Mouse (Mus musculus) kidney, adult 2 months (tissue): ENCODE results near the gene Mthfsd. TPM values are rescaled to one million over a fixed set of nuclear protein-coding genes. Genes with fewer than 3 reads are reported as not detected.
A peak's percentile ranks its signal among the peaks of the same experiment; 100 is the strongest.

Experiments used
- DNase-seq: peaks from one replicate; pipeline ENCODE4 v3.0.0; 2021
- H3K27ac ChIP-seq: fragments of 200-500 bp; 2 replicates; pipeline ENCODE4 v1.5.1; 2012; ENCODE audit warnings: low read depth, low read length, control low read depth, inconsistent platforms; ENCODE audit not compliant: insufficient read depth
- H3K27me3 ChIP-seq: fragments of 200-500 bp; replicated peaks from 2 replicates; pipeline ENCODE4 v1.6.1; 2012; ENCODE audit warnings: mild to moderate bottlenecking, moderate library complexity, low read length, inconsistent platforms; ENCODE audit not compliant: control insufficient read depth, insufficient read depth
- H3K36me3 ChIP-seq: fragments of 200-500 bp; 2 replicates; pipeline ENCODE4 v1.6.1; 2012; ENCODE audit warnings: mild to moderate bottlenecking, moderate library complexity, low read length, inconsistent platforms; ENCODE audit not compliant: control insufficient read depth, insufficient read depth
- H3K4me1 ChIP-seq: fragments of 200-500 bp; 2 replicates; pipeline ENCODE4 v1.6.1; 2011; ENCODE audit warnings: low read length; ENCODE audit not compliant: control insufficient read depth, insufficient read depth
- H3K4me3 ChIP-seq: fragments of 200-500 bp; 2 replicates; pipeline ENCODE4 v1.5.1; 2011; ENCODE audit warnings: mild to moderate bottlenecking, low read depth, low read length, control low read depth; ENCODE audit not compliant: insufficient read depth
- CTCF ChIP-seq: fragments of 200-500 bp; conservative IDR thresholded peaks from 2 replicates; pipeline ENCODE4 v1.5.1; 2011; ENCODE audit warnings: low read depth, mild to moderate bottlenecking, control low read depth, low read length, moderate library complexity, mixed read lengths; ENCODE audit not compliant: insufficient read depth, insufficient read length
- POLR2A ChIP-seq: fragments of 200-500 bp; IDR thresholded peaks from one replicate; pipeline ENCODE4 v1.6.1; 2011; ENCODE audit warnings: low read depth, low read length, control low read depth
- WGBS: fragments of 180-500 bp; shearing (Covaris S2); methylation state at CpG from one replicate; pipeline ENCODE4 v1.1.7; 2018; 5-methylcytosine and 5-hydroxymethylcytosine counted together
- polyA plus RNA-seq: library from polyadenylated mRNA; depleted of rRNA; stranded (reverse); fragments of >200 nt; gene quantifications from 2 replicates; pipeline ENCODE4 v1.2.3, GENCODE M21; 2012

Mthfsd gene
- polyA plus RNA-seq, 1 experiment, result 44.3 TPM

DNA sequence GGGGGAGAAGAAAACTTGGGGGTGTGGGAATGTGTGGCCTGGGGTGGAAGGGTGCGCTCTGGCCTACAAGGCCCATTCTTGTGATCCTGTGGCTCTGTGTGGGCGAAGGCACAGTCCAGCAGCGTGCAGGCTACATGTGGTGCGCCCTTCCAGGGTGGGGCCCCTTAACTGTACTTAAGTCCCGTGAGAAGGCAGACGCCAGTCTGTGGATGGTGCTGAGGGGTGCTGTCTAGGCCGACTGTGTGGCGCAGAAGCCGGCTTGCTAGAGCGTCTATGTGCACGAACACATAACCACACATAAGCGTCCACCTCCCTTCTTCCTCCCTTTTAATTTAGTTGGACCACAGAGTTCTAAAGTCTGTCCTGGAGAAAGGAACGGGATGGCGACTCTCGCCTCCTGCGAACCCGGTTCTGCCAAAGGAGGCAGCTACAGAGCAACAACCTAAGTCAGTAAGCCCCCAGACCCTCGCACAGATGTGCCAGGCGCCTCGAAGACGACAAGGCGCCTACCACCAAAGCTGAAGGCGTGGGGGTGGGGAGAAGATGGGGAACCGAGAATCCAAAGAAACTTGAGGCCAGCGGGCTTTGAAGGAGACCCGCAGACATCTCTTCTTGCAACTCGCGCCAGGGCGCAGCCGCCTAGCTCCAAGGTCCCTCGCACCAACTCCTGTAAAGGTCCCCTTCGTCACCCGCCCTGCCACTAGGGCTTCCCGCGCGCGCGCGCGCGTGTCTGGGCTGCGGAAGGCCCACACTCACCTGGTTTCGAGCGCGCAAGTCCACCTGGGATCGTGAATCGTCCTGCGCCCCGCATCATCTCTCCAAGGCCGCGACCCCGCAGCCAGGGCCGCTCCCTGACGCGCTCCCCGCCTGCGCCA lies 25.7 kb downstream of the Mthfsd start:
- TF ChIP-seq CTCF (no peak), POLR2A (no peak)
- H3K36me3 ChIP-seq, result no peaks in the 10 kb centered on the region
- peaks cover 12% of the 10 kb centered on the region; the same call in 1 of the 2 replicates for H3K27me3 ChIP-seq
- no peak overlapping the region for H3K27ac ChIP-seq
- peak overlapping the region; percentile 8; the same call in 1 of the 2 replicates for H3K4me3 ChIP-seq
- WGBS, result 7% methylated on average over 57 of the region's 57 CpGs
- DNase-seq, result no peak
- no peaks in the 10 kb centered on the region for H3K4me1 ChIP-seq

DNA sequence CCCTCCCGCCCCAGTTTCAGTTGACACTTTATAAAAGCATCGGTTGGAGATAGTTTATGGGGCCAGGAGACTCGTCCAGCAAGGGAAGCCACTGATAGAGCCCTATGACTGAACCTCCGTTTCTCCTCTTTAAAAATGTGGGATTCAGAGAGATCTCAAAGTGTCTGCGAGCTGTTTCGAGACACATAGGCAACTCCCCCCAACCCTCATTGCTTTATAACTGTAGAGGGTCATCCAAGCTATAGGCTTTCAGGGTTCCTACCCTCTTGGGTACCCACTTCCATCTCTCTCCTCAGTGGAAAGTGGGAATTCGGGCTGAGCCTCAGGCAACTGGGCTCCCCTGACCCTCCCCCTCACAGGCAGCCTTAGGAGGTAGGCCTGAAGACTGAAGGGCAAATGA lies 26.8 kb downstream of the Mthfsd start:
- TF ChIP-seq CTCF (no peak), POLR2A (no peak)
- Histone ChIP-seq H3K4me3 (no peak overlapping the region), H3K4me1 (no peaks in the 10 kb centered on the region), H3K27ac (no peak overlapping the region), H3K36me3 (no peaks in the 10 kb centered on the region), H3K27me3 (peaks cover 12% of the 10 kb centered on the region; the same call in 1 of the 2 replicates)
- 9% methylated on average over 7 of the region's 7 CpGs for WGBS
- DNase-seq, result no peak

DNA sequence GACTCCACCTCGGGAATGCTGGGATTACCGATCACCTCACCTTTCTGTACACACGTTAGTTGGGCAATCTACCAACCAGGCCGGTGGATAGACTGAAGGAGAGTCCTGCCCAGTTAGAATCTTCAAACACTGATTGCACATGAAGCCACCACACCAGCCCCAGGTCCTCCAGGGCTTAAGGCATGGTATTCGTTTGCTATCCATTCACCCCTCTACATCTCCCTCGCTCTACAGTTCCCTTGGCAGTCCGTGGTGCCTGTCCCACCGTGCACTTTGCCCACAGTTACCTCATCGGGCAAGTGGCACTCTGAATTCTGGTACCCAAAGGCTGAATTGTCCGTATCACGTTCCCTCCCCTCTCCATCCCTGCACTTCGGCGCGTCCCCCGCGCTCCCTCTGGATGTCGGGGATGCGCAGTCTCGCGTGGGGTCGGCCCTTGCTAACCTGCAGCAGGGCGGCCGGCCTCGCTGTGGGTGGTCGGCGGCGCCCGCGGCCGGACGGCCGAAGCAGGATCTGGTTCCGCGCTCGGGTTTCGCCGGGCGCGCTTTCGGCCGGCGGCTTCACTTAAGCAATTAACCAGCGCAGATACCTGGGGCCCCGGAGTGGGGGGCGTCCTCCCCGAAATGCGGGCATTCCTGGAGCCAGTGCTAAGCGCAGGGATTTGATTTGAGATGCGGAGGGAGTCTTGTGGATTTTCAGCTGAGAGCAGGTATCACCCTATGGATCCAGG lies 27.7 kb downstream of the Mthfsd start:
- no peak overlapping the region for H3K4me3 ChIP-seq
- TF ChIP-seq CTCF, result no peak
- TF ChIP-seq POLR2A, result no peak
- no peak overlapping the region for H3K27ac ChIP-seq
- no peaks in the 10 kb centered on the region for H3K4me1 ChIP-seq
- peaks cover 12% of the 10 kb centered on the region; the same call in 1 of the 2 replicates for H3K27me3 ChIP-seq
- H3K36me3 ChIP-seq, result no peaks in the 10 kb centered on the region
- 2% methylated on average over 49 of the region's 49 CpGs for WGBS
- no peak for DNase-seq

- WGBS, result 11% methylated on average over 12 of the region's 12 CpGs
- Histone ChIP-seq H3K4me1 (no peaks in the 10 kb centered on the region), H3K4me3 (no peak overlapping the region), H3K36me3 (no peaks in the 10 kb centered on the region), H3K27me3 (peaks cover 11% of the 10 kb centered on the region; the same call in 1 of the 2 replicates), H3K27ac (no peak overlapping the region)
- no peak for TF ChIP-seq CTCF
- TF ChIP-seq POLR2A, result no peak
- no peak for DNase-seq
Measured at GRCm38 (mm10) chr8:121079944-121080343, 28.2 kb downstream of the Mthfsd start.

GRCm38 (mm10) chr8:121079201-121079600 lies 29.0 kb downstream of the Mthfsd start:
- no peak overlapping the region for H3K4me3 ChIP-seq
- TF ChIP-seq CTCF (no peak), POLR2A (no peak)
- H3K36me3 ChIP-seq, result no peaks in the 10 kb centered on the region
- DNase-seq, result no peak
- H3K27ac ChIP-seq, result no peak overlapping the region
- 6% methylated on average over 7 of the region's 7 CpGs for WGBS
- H3K4me1 ChIP-seq, result no peaks in the 10 kb centered on the region
- H3K27me3 ChIP-seq, result peaks cover 8% of the 10 kb centered on the region; the same call in 1 of the 2 replicates

- WGBS, result 8% methylated on average over 14 of the region's 14 CpGs
- Histone ChIP-seq H3K4me1 (no peaks in the 10 kb centered on the region), H3K27ac (no peak overlapping the region), H3K27me3 (peaks cover 8% of the 10 kb centered on the region; the same call in 1 of the 2 replicates), H3K4me3 (no peak overlapping the region), H3K36me3 (no peaks in the 10 kb centered on the region)
- no peak for TF ChIP-seq POLR2A
- TF ChIP-seq CTCF, result no peak
- no peak for DNase-seq
Measured at GRCm38 (mm10) chr8:121078721-121079120, 29.5 kb downstream of the Mthfsd start.

GRCm38 (mm10) chr8:121076555-121076954 lies 31.6 kb downstream of the Mthfsd start:
- no peak overlapping the region for H3K27ac ChIP-seq
- no peaks in the 10 kb centered on the region for H3K36me3 ChIP-seq
- DNase-seq, result no peak
- peaks cover 6% of the 10 kb centered on the region; the same call in 1 of the 2 replicates for H3K27me3 ChIP-seq
- H3K4me3 ChIP-seq, result no peak overlapping the region
- H3K4me1 ChIP-seq, result no peaks in the 10 kb centered on the region
- WGBS, result 11% methylated on average over 7 of the region's 7 CpGs
- TF ChIP-seq CTCF (no peak), POLR2A (no peak)
